Mouse (Mus musculus): ENCODE results near the gene Cars. TPM values are rescaled to one million over a fixed set of nuclear protein-coding genes. Genes with fewer than 3 reads are reported as not detected.

Cars gene
- polyA plus RNA-seq, 1 experiment from 2014 or later = 64.4 TPM

GRCm38 (mm10) chr7:143511335-143511712, 88.6 kb downstream of the Cars start:
- Histone ChIP-seq H3K9me3 (ENCODE audit: control insufficient read depth, low read length) (no peaks in the 10 kb centered on the region), H3K9ac (ENCODE audit: low read depth, low read length) (no peak overlapping the region), H3K4me2 (replicated peaks; ENCODE audit: low read depth, low read length) (no peak overlapping the region), H3K36me3 (ENCODE audit: control insufficient read depth, insufficient read depth, low read length) (peaks cover 33% of the 10 kb centered on the region), H3K27ac (ENCODE audit: low read depth, low read length) (no peak overlapping the region), H3K4me3 (ENCODE audit: low read length) (no peak overlapping the region), H3K27me3 (ENCODE audit: control insufficient read depth, insufficient read depth, low read length) (no peaks in the 10 kb centered on the region), H3K4me1 (ENCODE audit: control insufficient read depth, insufficient read depth, low read length) (no peaks in the 10 kb centered on the region)
- no peak for ATAC-seq (ENCODE audit: low FRiP score, low TSS enrichment)

GRCm38 (mm10) chr7:143510593-143511334, 89.1 kb downstream of the Cars start:
- Histone ChIP-seq H3K9me3 (ENCODE audit: control insufficient read depth, low read length) (no peaks in the 10 kb centered on the region), H3K4me1 (ENCODE audit: control insufficient read depth, insufficient read depth, low read length) (no peaks in the 10 kb centered on the region), H3K27ac (ENCODE audit: low read depth, low read length) (no peak overlapping the region), H3K9ac (ENCODE audit: low read depth, low read length) (no peak overlapping the region), H3K4me2 (replicated peaks; ENCODE audit: low read depth, low read length) (no peak overlapping the region), H3K4me3 (ENCODE audit: low read length) (no peak overlapping the region), H3K36me3 (ENCODE audit: control insufficient read depth, insufficient read depth, low read length) (peaks cover 28% of the 10 kb centered on the region), H3K27me3 (ENCODE audit: control insufficient read depth, insufficient read depth, low read length) (no peaks in the 10 kb centered on the region)
- 94% methylated on average over 3 of the region's 3 CpGs for WGBS
- ATAC-seq (ENCODE audit: low FRiP score, low TSS enrichment) = no peak

- Histone ChIP-seq H3K36me3 (ENCODE audit: control insufficient read depth, insufficient read depth, low read length) (peaks cover 16% of the 10 kb centered on the region), H3K27me3 (ENCODE audit: control insufficient read depth, insufficient read depth, low read length) (peaks cover 3% of the 10 kb centered on the region; the same call in 1 of the 2 replicates), H3K4me1 (ENCODE audit: control insufficient read depth, insufficient read depth, low read length) (no peaks in the 10 kb centered on the region), H3K9me3 (ENCODE audit: control insufficient read depth, low read length) (no peaks in the 10 kb centered on the region), H3K27ac (ENCODE audit: low read depth, low read length) (no peak overlapping the region), H3K4me2 (replicated peaks; ENCODE audit: low read depth, low read length) (no peak overlapping the region), H3K4me3 (ENCODE audit: low read length) (no peak overlapping the region), H3K9ac (ENCODE audit: low read depth, low read length) (no peak overlapping the region)
- 77% methylated on average over 1 of the region's 1 CpGs for WGBS
- ATAC-seq (ENCODE audit: low FRiP score, low TSS enrichment) = no peak
Observed at GRCm38 (mm10) chr7:143509566-143509965, 90.3 kb downstream of the Cars start.

Small RNA genes lying within 50 kb of the gene (microRNA-seq; reads per million reads assigned to microRNA genes)
- 2.1 reads per million, percentile 3 among the genes with 10 or more reads in this experiment for gene Mir7064

Other genes with a start within 250 kb of the Cars start
- 1,196 and 1,506 TPM in 2 replicates for gene Cdkn1c, start 139.0 kb downstream of the Cars start, polyA plus RNA-seq (2014; fragmentation: Nextera tagmentation; extraction: Ambion mirVana)
- 4.4 and 4.7 TPM in 2 replicates for gene Slc22a18, start 126.4 kb downstream of the Cars start, polyA plus RNA-seq (2014; fragmentation: Nextera tagmentation; extraction: Ambion mirVana)
- gene Phlda2, start 96.9 kb downstream of the Cars start, polyA plus RNA-seq (2014; fragmentation: Nextera tagmentation; extraction: Ambion mirVana) = 7.3 and 10.6 TPM in 2 replicates
- gene Nap1l4, start 51.0 kb downstream of the Cars start, polyA plus RNA-seq (2014; fragmentation: Nextera tagmentation; extraction: Ambion mirVana) = 138 and 158 TPM in 2 replicates
- gene Tnfrsf26, start 28.6 kb upstream of the Cars start, polyA plus RNA-seq (2014; fragmentation: Nextera tagmentation; extraction: Ambion mirVana) = 0.37 and 0.69 TPM in 2 replicates
- 15.1 and 15.7 TPM in 2 replicates for gene Tnfrsf22, start 49.6 kb upstream of the Cars start, polyA plus RNA-seq (2014; fragmentation: Nextera tagmentation; extraction: Ambion mirVana)
- 0.84 and 1.7 TPM in 2 replicates for gene Tnfrsf23, start 85.8 kb upstream of the Cars start, polyA plus RNA-seq (2014; fragmentation: Nextera tagmentation; extraction: Ambion mirVana)
- gene Osbpl5, start 156.9 kb upstream of the Cars start, polyA plus RNA-seq (2014; fragmentation: Nextera tagmentation; extraction: Ambion mirVana) = 18.7 and 30.7 TPM in 2 replicates
- not detected in 2 replicates for gene Mrgprg, start 166.9 kb upstream of the Cars start, polyA plus RNA-seq (2014; fragmentation: Nextera tagmentation; extraction: Ambion mirVana)
- gene Mrgpre, start 184.4 kb upstream of the Cars start, polyA plus RNA-seq (2014; fragmentation: Nextera tagmentation; extraction: Ambion mirVana) = 0.86 and 1.8 TPM in 2 replicates
- gene Nadsyn1, start 222.8 kb upstream of the Cars start, polyA plus RNA-seq (2014; fragmentation: Nextera tagmentation; extraction: Ambion mirVana) = 5.2 and 9.6 TPM in 2 replicates
- 25.5 and 42.5 TPM in 2 replicates for gene Dhcr7, start 223.1 kb upstream of the Cars start, polyA plus RNA-seq (2014; fragmentation: Nextera tagmentation; extraction: Ambion mirVana)

Measured in kidney, embryonic 14.5 days (tissue).